Mouse (Mus musculus) lung, embryonic 14.5 days (tissue): ENCODE data around the gene Fam49a. TPM values are rescaled to one million over a fixed set of nuclear protein-coding genes. Genes with fewer than 3 reads are reported as not detected.

Source experiments
- ATAC-seq: fragments of 200-750 bp; cut with Nextera tagmentation; 2 replicates; pipeline ENCODE4 v1.8.0; 2017; ENCODE audit warnings: mild to moderate bottlenecking, moderate TSS enrichment, moderate library complexity; ENCODE audit not compliant: insufficient read depth
- DNase-seq: peaks from one replicate; pipeline ENCODE4 v3.0.0-alpha.2; 2015
- H3K27ac ChIP-seq: fragments of 300-500 bp; sonication (generic); 2 replicates; pipeline ENCODE4 v1.5.1; 2014; ENCODE audit warnings: low read depth, mild to moderate bottlenecking, moderate library complexity
- H3K27me3 ChIP-seq: fragments of 300-500 bp; sonication (generic); 2 replicates; pipeline ENCODE4 v1.6.1; 2014; ENCODE audit warnings: low read length, control low read depth; ENCODE audit not compliant: insufficient read depth
- H3K36me3 ChIP-seq: fragments of 300-500 bp; sonication (generic); 2 replicates; pipeline ENCODE4 v1.6.1; 2014; ENCODE audit warnings: control low read depth; ENCODE audit not compliant: insufficient read depth
- H3K4me1 ChIP-seq: fragments of 300-500 bp; sonication (generic); 2 replicates; pipeline ENCODE4 v1.6.1; 2014; ENCODE audit warnings: antibody characterized with exemption, control low read depth; ENCODE audit not compliant: insufficient read depth
- H3K4me2 ChIP-seq: fragments of 300-500 bp; sonication (generic); 2 replicates; pipeline ENCODE4 v1.6.1; 2014; ENCODE audit warnings: mild to moderate bottlenecking
- H3K4me3 ChIP-seq: fragments of 300-500 bp; sonication (generic); 2 replicates; pipeline ENCODE4 v1.5.1; 2014; ENCODE audit warnings: low read depth, low read length
- H3K9ac ChIP-seq: fragments of 300-500 bp; sonication (generic); 2 replicates; pipeline ENCODE4 v1.6.1; 2014
- H3K9me3 ChIP-seq: fragments of 300-500 bp; sonication (generic); 2 replicates; pipeline ENCODE4 v1.6.1; 2016; ENCODE audit warnings: low read depth, low read length, control low read depth
- CTCF ChIP-seq: IDR thresholded peaks from 2 replicates; pipeline ENCODE4 v1.5.1; 2016; ENCODE audit warnings: antibody characterized with exemption, low read depth
- WGBS: fragments of 180-500 bp; shearing (Covaris S2); extraction: QIAGEN DNeasy Blood & Tissue Kit; methylation state at CpG from one replicate; pipeline ENCODE4 v1.1.7; 2014; 5-methylcytosine and 5-hydroxymethylcytosine counted together
- polyA plus RNA-seq: library from polyadenylated mRNA; unstranded; fragments of >200 nt; fragmentation: Nextera tagmentation; extraction: Ambion mirVana; gene quantifications from 2 replicates; pipeline ENCODE4 v1.2.1, GENCODE M21; 2014

Gene Fam49a
- polyA plus RNA-seq, 1 experiment from 2014 or later: 14.9 TPM

DNA sequence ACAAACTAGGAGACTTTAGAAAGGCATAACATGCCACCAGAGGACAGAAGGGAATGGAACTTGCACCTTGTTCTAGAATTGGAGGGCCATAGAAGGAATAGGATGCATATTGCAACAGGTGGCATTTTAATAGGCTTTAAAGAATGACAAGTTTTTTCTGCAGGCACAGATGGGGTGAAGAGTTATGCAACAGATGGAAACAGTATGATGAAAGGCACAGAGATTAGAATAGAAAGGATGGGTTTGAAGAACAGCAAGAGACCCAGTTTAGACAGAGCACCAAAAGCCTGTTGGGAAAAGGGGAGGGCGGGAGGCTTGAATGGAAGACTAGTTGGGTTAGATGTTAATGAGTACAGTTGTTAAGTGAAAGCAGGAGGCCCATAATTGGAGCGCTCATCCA, 81.4 kb downstream of the Fam49a start:
- H3K4me2 ChIP-seq: no peak overlapping the region
- H3K27ac ChIP-seq: no peak overlapping the region
- WGBS: 93% methylated on average over 2 of the region's 2 CpGs

DNA sequence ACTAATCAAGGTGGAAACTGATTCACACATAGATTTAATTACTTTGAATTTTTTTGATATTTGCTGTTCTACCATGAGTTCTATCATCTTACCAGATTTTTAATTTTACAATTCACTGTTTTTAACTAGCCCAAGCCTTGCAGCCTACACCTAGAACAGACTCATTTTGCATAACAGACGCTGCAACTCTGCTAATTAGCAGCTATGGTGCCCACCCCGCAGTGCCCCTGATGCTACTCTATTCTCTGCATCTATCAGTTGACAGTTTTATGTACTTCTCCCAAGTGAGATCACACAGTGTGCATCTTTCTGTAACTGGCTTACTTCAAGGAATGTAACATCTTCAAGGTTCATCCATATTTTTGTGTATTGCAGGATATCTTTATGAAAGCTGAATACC, 86.7 kb downstream of the Fam49a start:
- WGBS: 88% methylated on average over 2 of the region's 2 CpGs
- Histone ChIP-seq H3K9ac (no peak overlapping the region), H3K4me3 (no peak overlapping the region), H3K4me1 (no peaks in the 10 kb centered on the region; the same call in 1 of the 2 replicates), H3K4me2 (no peak overlapping the region), H3K9me3 (no peaks in the 10 kb centered on the region), H3K27ac (no peak overlapping the region), H3K27me3 (no peaks in the 10 kb centered on the region), H3K36me3 (no peaks in the 10 kb centered on the region)
- ATAC-seq (no peak), DNase-seq (no peak)
- no peak for TF ChIP-seq CTCF

More for the DNA sequence above, 81.4 kb downstream of the Fam49a start:
- no peaks in the 10 kb centered on the region for H3K27me3 ChIP-seq
- no peaks in the 10 kb centered on the region for H3K36me3 ChIP-seq
- no peak for TF ChIP-seq CTCF
- H3K9me3 ChIP-seq: no peaks in the 10 kb centered on the region
- no peak overlapping the region for H3K9ac ChIP-seq
- H3K4me3 ChIP-seq: no peak overlapping the region
- DNase-seq (no peak), ATAC-seq (no peak)
- no peaks in the 10 kb centered on the region for H3K4me1 ChIP-seq

DNA sequence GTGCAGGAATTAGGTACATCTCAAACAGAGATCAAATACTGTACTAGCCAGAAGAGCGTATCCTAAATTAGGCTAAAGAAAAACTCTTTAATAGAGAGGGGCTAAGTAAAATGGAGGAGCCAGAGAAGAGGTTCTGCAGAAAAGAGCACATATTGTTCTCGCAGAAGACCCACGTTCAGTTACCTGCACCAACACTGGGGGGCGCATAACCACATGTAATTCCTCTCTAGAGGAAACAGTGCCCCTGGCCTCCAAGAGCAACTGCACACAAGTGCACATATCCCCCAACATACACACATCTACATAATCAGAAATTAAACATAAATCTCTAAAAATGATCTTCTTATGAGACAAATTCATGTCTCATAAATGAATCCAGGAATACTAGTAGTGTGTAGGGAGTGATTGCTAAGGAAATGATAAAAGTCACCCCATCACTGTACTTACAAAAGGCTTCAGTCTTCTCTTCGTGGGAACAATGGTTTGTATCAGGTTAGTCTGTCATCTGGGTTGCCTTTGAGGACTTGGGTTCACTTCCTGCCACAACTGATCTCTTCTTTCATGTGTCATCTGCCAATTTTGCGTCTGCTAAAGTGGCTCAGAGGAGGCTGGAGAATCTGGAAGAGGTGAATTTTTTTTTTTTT, 87.8 kb downstream of the Fam49a start:
- Histone ChIP-seq H3K4me3 (no peak overlapping the region), H3K36me3 (no peaks in the 10 kb centered on the region), H3K27ac (no peak overlapping the region), H3K4me2 (no peak overlapping the region), H3K9ac (no peak overlapping the region), H3K27me3 (no peaks in the 10 kb centered on the region), H3K9me3 (no peaks in the 10 kb centered on the region), H3K4me1 (peaks cover 7% of the 10 kb centered on the region; the same call in 1 of the 2 replicates)
- DNase-seq (peak; percentile 22), ATAC-seq (no peak)
- 71% methylated on average over 6 of the region's 6 CpGs for WGBS
- peak; percentile 38 for TF ChIP-seq CTCF

DNA sequence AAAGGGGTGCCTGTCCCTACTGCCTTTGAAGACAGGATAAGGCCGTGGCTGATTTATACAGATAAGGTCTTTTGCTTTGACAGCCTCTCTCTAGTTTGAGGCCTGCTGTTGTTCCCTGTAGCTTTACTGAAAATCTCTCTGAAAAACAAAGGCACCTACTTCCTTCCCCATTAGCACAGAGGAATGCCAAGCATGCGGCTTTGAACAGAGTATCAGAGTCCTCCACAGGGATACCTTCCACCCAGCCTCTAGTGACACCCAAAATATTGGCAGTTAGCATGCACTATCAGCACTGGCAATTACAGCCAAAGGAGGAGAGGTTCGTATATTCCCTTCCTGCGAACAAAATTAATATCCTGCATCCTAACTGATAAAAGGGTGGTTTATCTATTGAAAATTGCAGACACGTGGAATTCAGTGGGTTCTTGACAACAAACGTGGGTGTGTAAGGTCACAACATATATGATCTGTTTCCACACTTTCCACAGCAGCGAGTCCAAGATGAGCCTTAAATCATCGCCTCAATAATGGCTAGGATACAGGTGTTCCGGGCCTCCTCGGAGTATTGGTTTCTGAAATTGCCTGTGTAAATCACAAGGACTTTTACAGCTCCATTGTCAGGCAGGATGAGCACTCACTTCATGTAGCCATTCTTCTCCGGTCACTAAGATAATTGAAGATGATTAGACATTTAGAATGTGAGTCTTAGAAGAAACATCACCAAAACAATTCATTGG, 90.0 kb downstream of the Fam49a start:
- Histone ChIP-seq H3K27me3 (no peaks in the 10 kb centered on the region), H3K36me3 (no peaks in the 10 kb centered on the region), H3K27ac (no peak overlapping the region), H3K4me1 (peaks cover 11% of the 10 kb centered on the region; the same call in 1 of the 2 replicates), H3K4me3 (no peak overlapping the region), H3K9ac (no peak overlapping the region), H3K4me2 (no peak overlapping the region), H3K9me3 (no peaks in the 10 kb centered on the region)
- TF ChIP-seq CTCF: no peak
- peak; percentile 15 for DNase-seq
- WGBS: 55% methylated on average over 11 of the region's 11 CpGs
- peak; percentile 13; the same call in 1 of the 2 replicates for ATAC-seq

DNA sequence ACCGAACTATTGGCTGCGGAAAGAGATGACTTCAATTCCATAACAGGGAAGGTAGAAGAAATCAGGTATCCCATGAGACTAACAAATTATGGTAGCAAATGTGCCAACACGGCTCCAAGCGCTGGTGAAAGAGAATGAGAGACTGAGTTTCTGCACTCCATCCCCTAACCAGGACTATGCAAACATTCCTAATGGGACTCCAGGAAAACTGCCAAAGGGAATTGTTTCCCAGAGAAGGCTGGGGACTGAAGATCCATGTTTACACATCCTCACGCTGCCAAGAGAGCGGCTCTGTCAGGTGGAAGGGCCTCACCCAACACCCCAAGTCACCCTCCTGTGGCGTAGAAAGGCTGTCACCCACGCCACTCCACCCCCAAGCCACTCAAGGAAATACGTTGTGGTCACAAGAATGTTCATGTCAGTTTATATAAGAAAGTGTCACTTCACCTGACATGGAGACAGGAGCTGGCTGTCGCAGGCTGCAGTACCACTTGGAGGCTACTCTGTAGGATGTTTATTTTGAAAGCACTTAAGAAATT, 92.2 kb downstream of the Fam49a start:
- Histone ChIP-seq H3K9ac (no peak overlapping the region), H3K4me2 (no peak overlapping the region), H3K4me3 (no peak overlapping the region), H3K9me3 (no peaks in the 10 kb centered on the region), H3K27me3 (no peaks in the 10 kb centered on the region), H3K4me1 (peaks cover 11% of the 10 kb centered on the region; the same call in 1 of the 2 replicates), H3K27ac (no peak overlapping the region; the same call in none of the 2 replicates), H3K36me3 (no peaks in the 10 kb centered on the region)
- 23% methylated on average over 10 of the region's 10 CpGs for whole genome bisulfite sequencing
- DNase-seq: peak; percentile 81
- no peak for TF ChIP-seq CTCF
- peak; percentile 70 for ATAC-seq

DNA sequence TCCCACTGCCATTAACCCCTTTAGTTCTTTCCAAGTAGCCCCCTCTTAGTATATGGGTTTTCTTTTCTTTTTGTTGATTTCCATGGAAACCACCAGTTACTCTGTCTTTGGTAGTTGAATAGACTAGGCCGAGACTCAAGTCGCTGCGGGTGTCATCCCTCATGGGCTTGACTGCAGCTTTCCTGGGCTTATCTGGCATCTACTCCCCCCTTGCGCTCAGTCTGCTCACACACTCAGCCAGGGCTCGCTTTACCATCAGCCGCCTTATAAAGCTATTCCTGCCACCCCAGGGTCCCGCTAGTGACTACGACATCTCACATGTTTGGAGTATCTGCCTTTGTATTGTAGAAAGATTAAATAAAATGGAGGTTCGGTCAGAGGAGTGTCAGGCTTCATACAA, 94.1 kb downstream of the Fam49a start:
- WGBS: 31% methylated on average over 9 of the region's 9 CpGs

DNA sequence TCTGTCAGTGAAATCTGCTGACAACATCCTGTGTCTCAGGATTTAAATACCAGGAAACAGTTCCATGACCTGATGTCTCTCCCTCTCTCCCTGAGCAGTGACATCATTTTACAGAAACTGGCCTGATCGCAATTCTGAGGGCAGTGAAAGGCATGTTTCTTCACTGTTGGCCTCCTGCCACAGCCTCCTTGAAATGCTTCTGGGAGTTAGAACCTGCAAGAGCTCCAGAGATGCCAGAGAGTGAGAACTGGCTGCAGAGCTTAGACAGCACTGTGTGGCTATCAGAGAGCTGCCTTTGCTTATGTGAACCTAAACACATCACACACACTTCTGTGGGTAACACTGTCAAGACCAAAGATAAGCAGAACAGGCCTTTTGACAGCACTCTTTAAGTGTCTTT, 94.5 kb downstream of the Fam49a start:
- Histone ChIP-seq H3K27ac (peak overlapping the region; percentile 39; the same call in 1 of the 2 replicates), H3K4me3 (no peak overlapping the region), H3K36me3 (no peaks in the 10 kb centered on the region), H3K27me3 (no peaks in the 10 kb centered on the region), H3K9me3 (no peaks in the 10 kb centered on the region), H3K4me1 (peaks cover 11% of the 10 kb centered on the region; the same call in 1 of the 2 replicates), H3K9ac (no peak overlapping the region), H3K4me2 (no peak overlapping the region)
- 3% methylated on average over 1 of the region's 1 CpGs for WGBS
- peak; percentile 64; the same call in 1 of the 2 replicates for ATAC-seq
- TF ChIP-seq CTCF: no peak
- peak; percentile 82 for DNase-seq

More for the DNA sequence above, 94.1 kb downstream of the Fam49a start:
- DNase-seq (no peak), ATAC-seq (peak; percentile 16; the same call in 1 of the 2 replicates)
- no peaks in the 10 kb centered on the region for H3K27me3 ChIP-seq
- no peaks in the 10 kb centered on the region for H3K36me3 ChIP-seq
- peaks cover 11% of the 10 kb centered on the region; the same call in 1 of the 2 replicates for H3K4me1 ChIP-seq
- no peak for TF ChIP-seq CTCF
- no peak overlapping the region for H3K9ac ChIP-seq
- no peak overlapping the region for H3K4me3 ChIP-seq
- peak overlapping the region; percentile 39; the same call in 1 of the 2 replicates for H3K27ac ChIP-seq
- H3K9me3 ChIP-seq: no peaks in the 10 kb centered on the region
- H3K4me2 ChIP-seq: no peak overlapping the region
